Mouse (Mus musculus): ENCODE measurements at regions not wholly inside any gene's neighbourhood (a gene's known extent, or its start where the extent isn't known, plus 50 kb on each side); places are given as distances from the start of the nearest gene placed in this dataset.

- in situ Hi-C loops (cut with MboI; ENCODE audit: low pct_unique_long_range_greater_than_20kb in 1 of 2, low sequenced_read_pairs in 2 of 2, unreplicated experiment in 1 of 2) = no loop called here
These were observed 208.4 kb upstream of the Gpr101 start for GRCm38 (mm10) chrX:57711914-57712313.

- in situ Hi-C loops (cut with MboI; ENCODE audit: low pct_unique_long_range_greater_than_20kb in 1 of 2, low sequenced_read_pairs in 2 of 2, unreplicated experiment in 1 of 2) = no loop called here
These were observed 205.7 kb upstream of the Gpr101 start for GRCm38 (mm10) chrX:57709115-57709877.

- in situ Hi-C loops (cut with MboI; ENCODE audit: low pct_unique_long_range_greater_than_20kb in 1 of 2, low sequenced_read_pairs in 2 of 2, unreplicated experiment in 1 of 2) = no loop called here
These were observed 204.9 kb upstream of the Gpr101 start for GRCm38 (mm10) chrX:57708501-57708900.

- in situ Hi-C loops (cut with MboI; ENCODE audit: low pct_unique_long_range_greater_than_20kb in 1 of 2, low sequenced_read_pairs in 2 of 2, unreplicated experiment in 1 of 2) = no loop called here
These were observed 204.4 kb upstream of the Gpr101 start for GRCm38 (mm10) chrX:57707932-57708331.

- in situ Hi-C loops (cut with MboI; ENCODE audit: low pct_unique_long_range_greater_than_20kb in 1 of 2, low sequenced_read_pairs in 2 of 2, unreplicated experiment in 1 of 2) = no loop called here
These were observed 203.2 kb upstream of the Gpr101 start for GRCm38 (mm10) chrX:57706683-57707308.

GRCm38 (mm10) chrX:57692506-57692905 is 188.9 kb upstream of the Gpr101 start:
- in situ Hi-C loops (cut with MboI; ENCODE audit: low pct_unique_long_range_greater_than_20kb in 1 of 2, low sequenced_read_pairs in 2 of 2, unreplicated experiment in 1 of 2) = loop anchor here in 1 of 2 experiments (25.0 kb wide), 1 partner anchor 280 kb away; the partner anchor contains the start of gene Gm364

- in situ Hi-C loops (cut with MboI; ENCODE audit: low pct_unique_long_range_greater_than_20kb in 1 of 2, low sequenced_read_pairs in 2 of 2, unreplicated experiment in 1 of 2) = loop anchor here in 1 of 2 experiments (25.0 kb wide), 1 partner anchor 264 kb away; the partner anchor contains the start of gene Gm364
These were observed 173.2 kb upstream of the Gpr101 start for GRCm38 (mm10) chrX:57676764-57677163.

GRCm38 (mm10) chrX:57674955-57675354 is 171.4 kb upstream of the Gpr101 start:
- in situ Hi-C loops (cut with MboI; ENCODE audit: low pct_unique_long_range_greater_than_20kb in 1 of 2, low sequenced_read_pairs in 2 of 2, unreplicated experiment in 1 of 2) = loop anchor here (25.0 kb wide), 2 partner anchors 238 to 263 kb away; partner anchors contain the start of gene Gm364 (in 1 of the 2)

GRCm38 (mm10) chrX:57659571-57659970 is 156.0 kb upstream of the Gpr101 start:
- in situ Hi-C loops (cut with MboI; ENCODE audit: low pct_unique_long_range_greater_than_20kb in 1 of 2, low sequenced_read_pairs in 2 of 2, unreplicated experiment in 1 of 2) = loop anchor here in 1 of 2 experiments (25.0 kb wide), 1 partner anchor 222 kb away; no protein-coding TSS in a partner anchor

GRCm38 (mm10) chrX:57656035-57656434 is 152.5 kb upstream of the Gpr101 start:
- in situ Hi-C loops (cut with MboI; ENCODE audit: low pct_unique_long_range_greater_than_20kb in 1 of 2, low sequenced_read_pairs in 2 of 2, unreplicated experiment in 1 of 2) = loop anchor here in 1 of 2 experiments (25.0 kb wide), 1 partner anchor 219 kb away; no protein-coding TSS in a partner anchor

GRCm38 (mm10) chrX:57655483-57655882 is 151.9 kb upstream of the Gpr101 start:
- in situ Hi-C loops (cut with MboI; ENCODE audit: low pct_unique_long_range_greater_than_20kb in 1 of 2, low sequenced_read_pairs in 2 of 2, unreplicated experiment in 1 of 2) = loop anchor here in 1 of 2 experiments (25.0 kb wide), 1 partner anchor 218 kb away; no protein-coding TSS in a partner anchor
